Mouse (Mus musculus): ENCODE data around the gene Ltf.

DNA sequence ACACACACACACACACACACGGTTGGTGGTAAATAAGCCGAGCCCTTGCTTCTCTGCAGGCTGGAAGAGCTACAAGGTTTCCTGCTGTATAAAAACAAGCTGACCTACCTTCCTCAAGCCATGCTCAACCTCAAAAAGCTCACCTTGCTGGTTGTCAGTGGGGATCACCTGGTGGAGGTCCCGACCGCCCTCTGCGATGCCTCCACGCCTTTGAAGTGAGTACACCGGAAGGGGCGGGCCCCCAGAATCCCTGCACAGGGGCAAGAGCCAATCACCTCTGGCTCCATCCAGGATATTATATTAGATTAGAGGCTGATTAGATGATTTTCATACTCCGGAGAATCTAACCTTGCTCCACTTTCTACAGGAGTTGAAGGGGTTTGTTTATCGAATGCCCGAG, 39.7 kb upstream of the Ltf start:
- no peak for TF ChIP-seq CTCF (IDR thresholded peaks at IDR 0.05; ENCODE audit: borderline replicate concordance, extremely low read depth, insufficient read depth, insufficient read length)
- TF ChIP-seq POLR2A (IDR thresholded peaks at IDR 0.05; ENCODE audit: borderline replicate concordance, extremely low read depth, insufficient read depth, insufficient read length, poor library complexity, severe bottlenecking), result no peak

All from brain, embryonic 14.5 days (tissue).